Mouse (Mus musculus) neural tube, embryonic 10.5 days (tissue): ENCODE results near the gene C1ql4.

ENCODE experiments used
- DNase-seq: peaks from one replicate; pipeline ENCODE4 v3.0.0-alpha.2; 2017; ENCODE audit warnings: low spot score; ENCODE audit errors: extremely low spot score

The C1ql4 gene

GRCm38 (mm10) chr15:99035431-99035830 is 52.2 kb downstream of the C1ql4 start:
- DNase-seq, result no peak
